Mouse (Mus musculus) retina, adult 2 months (tissue): Measurements from ENCODE around the gene Abhd17c.

Experiments used
- DNase-seq: peaks from one replicate; pipeline ENCODE4 v3.0.0-alpha.2; 2012; ENCODE audit warnings: low read depth, low spot score

Gene Abhd17c

GRCm38 (mm10) chr7:84077257-84078013, 74.3 kb downstream of the Abhd17c start:
- DNase-seq, result no peak

GRCm38 (mm10) chr7:84074266-84074665, 77.4 kb downstream of the Abhd17c start:
- no peak for DNase-seq

GRCm38 (mm10) chr7:84073856-84074255, 77.8 kb downstream of the Abhd17c start:
- no peak for DNase-seq

DNA sequence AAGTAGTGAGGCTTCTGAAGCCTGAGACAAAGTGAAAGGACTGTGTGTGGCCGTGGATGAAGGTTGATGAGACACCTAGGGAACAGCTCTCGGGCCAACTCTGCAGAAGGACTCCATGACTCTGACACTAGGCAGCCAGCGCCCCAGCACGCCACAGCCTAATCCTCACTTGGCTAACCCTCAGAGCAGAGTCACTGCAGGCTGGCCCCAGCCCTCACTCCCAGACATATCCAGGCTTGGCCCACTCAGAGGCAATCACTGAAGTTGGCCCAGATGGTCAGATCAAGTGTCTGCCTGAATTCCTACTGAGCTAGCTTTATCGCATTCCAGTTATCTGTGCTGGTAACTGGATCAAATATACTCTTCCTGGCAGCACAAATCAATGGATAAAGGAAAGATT, 82.8 kb downstream of the Abhd17c start:
- DNase-seq, result no peak

GRCm38 (mm10) chr7:84059799-84060198, 91.9 kb downstream of the Abhd17c start:
- DNase-seq, result no peak
